Mouse (Mus musculus): ENCODE data around the gene Chchd10. TPM values are rescaled to one million over a fixed set of nuclear protein-coding genes. Genes with fewer than 3 reads are reported as not detected.

The Chchd10 gene
- polyA plus RNA-seq, 1 experiment from 2014 or later = 347 TPM

GRCm38 (mm10) chr10:75979432-75979831 is 46.5 kb downstream of the Chchd10 start:
- H3K9ac ChIP-seq (replicated peaks; ENCODE audit: low read depth) = no peak overlapping the region
- no peak overlapping the region for H3K4me2 ChIP-seq (replicated peaks; ENCODE audit: low read depth, low read length)
- H3K9me3 ChIP-seq (ENCODE audit: low read length) = no peaks in the 10 kb centered on the region
- H3K27me3 ChIP-seq (replicated peaks; ENCODE audit: insufficient read depth, low read length) = no peaks in the 10 kb centered on the region
- no peak for TF ChIP-seq CTCF (IDR thresholded peaks at IDR 0.05)
- no peak for TF ChIP-seq EP300 (IDR thresholded peaks at IDR 0.05)
- ATAC-seq (no peak), DNase-seq (ENCODE audit: low spot score) (no peak)
- H3K4me1 ChIP-seq (ENCODE audit: insufficient read depth, low read depth, low read length) = no peaks in the 10 kb centered on the region
- 82% methylated on average over 3 of the region's 3 CpGs for WGBS
- H3K4me3 ChIP-seq (ENCODE audit: low read depth, low read length) = no peak overlapping the region
- H3K36me3 ChIP-seq (ENCODE audit: insufficient read depth, low read length) = no peaks in the 10 kb centered on the region
- no peak overlapping the region for H3K27ac ChIP-seq (ENCODE audit: low read length)

Other genes with a start within 250 kb of the Chchd10 start
- 33.1 and 34.5 TPM in 2 replicates for gene Cabin1, start 168.8 kb upstream of the Chchd10 start, polyA plus RNA-seq (2015; fragmentation: Nextera tagmentation; extraction: Ambion mirVana)
- gene Ddt, start 159.7 kb upstream of the Chchd10 start, polyA plus RNA-seq (2015; fragmentation: Nextera tagmentation; extraction: Ambion mirVana) = 70.6 and 81.5 TPM in 2 replicates
- not detected in 2 replicates for gene Gm20441, start 152.2 kb upstream of the Chchd10 start, polyA plus RNA-seq (2015; fragmentation: Nextera tagmentation; extraction: Ambion mirVana)
- 56.6 and 58.9 TPM in 2 replicates for gene Gstt3, start 151.7 kb upstream of the Chchd10 start, polyA plus RNA-seq (2015; fragmentation: Nextera tagmentation; extraction: Ambion mirVana)
- 36.4 and 38.3 TPM in 2 replicates for gene Gstt1, start 134.5 kb upstream of the Chchd10 start, polyA plus RNA-seq (2015; fragmentation: Nextera tagmentation; extraction: Ambion mirVana)
- gene Gstt4, start 110.6 kb upstream of the Chchd10 start, polyA plus RNA-seq (2015; fragmentation: Nextera tagmentation; extraction: Ambion mirVana) = not detected in 2 replicates
- 40.6 and 44.7 TPM in 2 replicates for gene Gstt2, start 95.7 kb upstream of the Chchd10 start, polyA plus RNA-seq (2015; fragmentation: Nextera tagmentation; extraction: Ambion mirVana)
- gene Mif, start 72.9 kb upstream of the Chchd10 start, polyA plus RNA-seq (2015; fragmentation: Nextera tagmentation; extraction: Ambion mirVana) = 280 and 356 TPM in 2 replicates
- 1.2 TPM in 2 replicates for gene Derl3, start 39.7 kb upstream of the Chchd10 start, polyA plus RNA-seq (2015; fragmentation: Nextera tagmentation; extraction: Ambion mirVana)
- gene Smarcb1, start 11.5 kb upstream of the Chchd10 start, polyA plus RNA-seq (2015; fragmentation: Nextera tagmentation; extraction: Ambion mirVana) = 109 TPM in 2 replicates
- 118 and 127 TPM in 2 replicates for gene Mmp11, start 3.4 kb downstream of the Chchd10 start, polyA plus RNA-seq (2015; fragmentation: Nextera tagmentation; extraction: Ambion mirVana)
- gene Gm867, start 7.5 kb downstream of the Chchd10 start, polyA plus RNA-seq (2015; fragmentation: Nextera tagmentation; extraction: Ambion mirVana) = 5.5 and 6.0 TPM in 2 replicates
- gene Vpreb3, start 9.9 kb downstream of the Chchd10 start, polyA plus RNA-seq (2015; fragmentation: Nextera tagmentation; extraction: Ambion mirVana) = 8.8 and 10.1 TPM in 2 replicates
- gene Gm5134, start 21.4 kb downstream of the Chchd10 start, polyA plus RNA-seq (2015; fragmentation: Nextera tagmentation; extraction: Ambion mirVana) = 0.12 TPM in 1 of 2 replicates, not detected in the other
- 8.8 and 9.4 TPM in 2 replicates for gene Zfp280b, start 99.5 kb downstream of the Chchd10 start, polyA plus RNA-seq (2015; fragmentation: Nextera tagmentation; extraction: Ambion mirVana)
- gene Slc5a4b, start 177.8 kb downstream of the Chchd10 start, polyA plus RNA-seq (2015; fragmentation: Nextera tagmentation; extraction: Ambion mirVana) = 0.04 TPM in 1 of 2 replicates, not detected in the other
- gene Slc5a4a, start 214.3 kb downstream of the Chchd10 start, polyA plus RNA-seq (2015; fragmentation: Nextera tagmentation; extraction: Ambion mirVana) = not detected in 2 replicates

Measured in lung, postnatal 0 days (tissue).